Mouse (Mus musculus): Measurements from ENCODE around the gene Slc12a7.
A peak's percentile ranks its signal among the peaks of the same experiment; 100 is the strongest.

Gene Slc12a7

GRCm38 (mm10) chr13:73736943-73737342 lies 4.0 kb downstream of the Slc12a7 start:
- no peak for TF ChIP-seq GATA4 (IDR thresholded peaks at IDR 0.05; ENCODE audit: insufficient replicate concordance, low read length)

- no peak for TF ChIP-seq GATA4 (IDR thresholded peaks at IDR 0.05; ENCODE audit: insufficient replicate concordance, low read length)
Observed at GRCm38 (mm10) chr13:73742944-73743343, 10.1 kb downstream of the Slc12a7 start.

DNA sequence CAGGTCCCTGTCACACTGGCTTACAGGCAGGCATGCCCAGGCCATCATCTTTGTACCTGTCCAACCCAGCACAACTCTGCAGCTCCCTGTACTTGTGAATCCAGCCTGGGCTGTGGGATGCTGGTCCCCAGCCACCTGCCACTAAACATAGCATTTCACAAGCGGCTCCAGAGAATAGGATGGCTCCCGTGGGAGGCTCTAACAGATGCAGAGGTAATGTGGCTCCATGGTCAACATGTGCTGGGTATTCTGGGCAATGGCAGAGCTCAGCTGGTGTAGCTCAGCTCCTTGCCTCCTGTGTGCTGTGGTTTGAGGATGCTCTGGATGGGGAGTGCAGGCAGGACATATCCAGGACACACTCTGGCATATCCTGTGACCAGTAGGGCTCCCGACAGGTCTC lies 10.8 kb downstream of the Slc12a7 start:
- no peak for TF ChIP-seq GATA4 (IDR thresholded peaks at IDR 0.05; ENCODE audit: insufficient replicate concordance, low read length)

DNA sequence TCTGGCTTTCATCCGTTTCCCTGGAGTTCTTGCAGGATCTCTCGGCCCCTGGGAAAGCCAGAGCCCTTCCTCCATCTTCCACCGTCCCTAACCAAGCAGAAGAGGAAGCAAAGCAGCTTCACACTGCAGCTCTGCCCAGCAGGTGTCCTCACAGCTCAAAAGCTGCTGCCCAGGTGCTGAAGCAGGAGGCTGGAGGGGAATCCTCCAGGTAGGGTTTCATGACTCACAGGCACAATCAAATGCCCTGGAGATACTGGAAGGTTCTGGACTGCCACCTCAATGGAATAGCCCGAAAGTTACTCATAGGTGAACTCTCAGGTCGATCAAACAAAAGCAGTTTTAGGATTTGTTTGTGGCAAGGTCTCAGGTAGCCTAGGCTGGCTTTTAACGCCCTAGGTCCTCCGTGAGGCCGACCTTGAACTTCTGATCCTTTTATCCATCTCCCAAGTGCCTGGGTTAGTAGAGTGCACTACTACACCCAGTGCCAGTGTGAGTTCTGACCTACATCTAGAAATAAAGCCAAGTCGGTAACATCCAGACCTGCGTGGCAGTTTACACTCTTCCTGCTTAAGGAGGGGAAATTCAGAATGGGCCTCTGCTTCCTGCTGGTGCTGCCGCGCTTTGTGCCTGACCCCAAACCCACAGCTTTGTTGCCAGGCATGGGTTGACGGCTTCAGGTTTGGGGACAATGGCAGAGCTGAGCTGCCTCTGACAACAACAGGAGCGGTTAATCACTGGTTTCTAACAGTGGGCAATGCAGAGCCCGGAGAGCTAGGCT lies 16.0 kb downstream of the Slc12a7 start:
- no peak for TF ChIP-seq GATA4 (IDR thresholded peaks at IDR 0.05; ENCODE audit: insufficient replicate concordance, low read length)

GRCm38 (mm10) chr13:73750435-73750834 lies 17.5 kb downstream of the Slc12a7 start:
- TF ChIP-seq GATA4 (IDR thresholded peaks at IDR 0.05; ENCODE audit: insufficient replicate concordance, low read length): no peak

- no peak for TF ChIP-seq GATA4 (IDR thresholded peaks at IDR 0.05; ENCODE audit: insufficient replicate concordance, low read length)
Observed at GRCm38 (mm10) chr13:73751284-73751683, 18.4 kb downstream of the Slc12a7 start.

GRCm38 (mm10) chr13:73755809-73756208 lies 22.9 kb downstream of the Slc12a7 start:
- TF ChIP-seq GATA4 (IDR thresholded peaks at IDR 0.05; ENCODE audit: insufficient replicate concordance, low read length): peak; percentile 95

GRCm38 (mm10) chr13:73756916-73757315 lies 24.0 kb downstream of the Slc12a7 start:
- TF ChIP-seq GATA4 (IDR thresholded peaks at IDR 0.05; ENCODE audit: insufficient replicate concordance, low read length): no peak

GRCm38 (mm10) chr13:73757362-73757761 lies 24.5 kb downstream of the Slc12a7 start:
- no peak for TF ChIP-seq GATA4 (IDR thresholded peaks at IDR 0.05; ENCODE audit: insufficient replicate concordance, low read length)

DNA sequence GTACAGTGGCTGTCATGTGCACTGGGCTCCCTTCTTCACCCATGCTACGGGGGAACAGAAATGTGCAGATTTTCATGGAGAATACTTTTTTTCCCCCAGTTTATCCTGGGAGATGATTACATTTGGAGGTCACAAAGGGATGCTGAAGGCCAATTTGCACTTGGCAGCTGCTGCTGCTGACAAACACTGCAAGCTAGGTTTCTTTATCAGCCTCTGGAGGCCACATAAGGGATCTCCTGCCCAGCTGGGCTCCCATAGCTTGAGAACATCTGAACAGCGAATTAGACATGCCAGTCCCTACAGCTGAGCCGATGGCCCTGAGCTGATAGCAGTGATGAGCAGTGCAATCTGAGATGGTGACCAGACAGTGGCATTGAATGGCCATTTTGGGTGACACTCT lies 26.7 kb downstream of the Slc12a7 start:
- TF ChIP-seq GATA4 (IDR thresholded peaks at IDR 0.05; ENCODE audit: insufficient replicate concordance, low read length): no peak

- no peak for TF ChIP-seq GATA4 (IDR thresholded peaks at IDR 0.05; ENCODE audit: insufficient replicate concordance, low read length)
Observed at GRCm38 (mm10) chr13:73760126-73760525, 27.2 kb downstream of the Slc12a7 start.

GRCm38 (mm10) chr13:73762938-73763337 lies 30.0 kb downstream of the Slc12a7 start:
- TF ChIP-seq GATA4 (IDR thresholded peaks at IDR 0.05; ENCODE audit: insufficient replicate concordance, low read length): no peak

GRCm38 (mm10) chr13:73763439-73764255 lies 30.8 kb downstream of the Slc12a7 start:
- no peak for TF ChIP-seq GATA4 (IDR thresholded peaks at IDR 0.05; ENCODE audit: insufficient replicate concordance, low read length)

DNA sequence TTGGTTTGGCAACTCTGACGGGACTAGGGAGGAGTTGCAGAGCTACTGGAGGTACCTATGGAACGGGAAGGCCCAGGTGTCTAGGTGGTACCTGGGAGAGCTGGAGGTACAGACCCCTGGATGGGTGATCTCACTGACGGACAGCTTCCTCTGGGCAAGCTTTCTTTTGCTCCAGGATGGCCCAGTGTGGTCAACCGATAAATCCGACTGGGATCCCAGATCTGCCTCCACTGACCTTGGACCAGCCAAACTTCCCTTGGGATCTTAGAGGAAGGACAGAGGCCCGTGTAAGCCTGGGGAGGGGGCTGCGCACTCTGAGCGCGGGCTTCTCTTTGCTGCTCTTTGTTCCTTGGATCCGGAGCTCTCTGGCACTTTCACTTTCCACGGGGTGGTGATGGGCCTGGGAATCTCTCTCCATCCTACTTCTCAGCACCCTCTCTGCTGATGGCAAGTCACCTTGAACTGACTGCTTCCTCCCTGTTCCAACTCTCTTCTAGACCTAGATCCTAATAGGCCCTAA lies 31.4 kb downstream of the Slc12a7 start:
- no peak for TF ChIP-seq GATA4 (IDR thresholded peaks at IDR 0.05; ENCODE audit: insufficient replicate concordance, low read length)

GRCm38 (mm10) chr13:73765393-73765792 lies 32.5 kb downstream of the Slc12a7 start:
- no peak for TF ChIP-seq GATA4 (IDR thresholded peaks at IDR 0.05; ENCODE audit: insufficient replicate concordance, low read length)

DNA sequence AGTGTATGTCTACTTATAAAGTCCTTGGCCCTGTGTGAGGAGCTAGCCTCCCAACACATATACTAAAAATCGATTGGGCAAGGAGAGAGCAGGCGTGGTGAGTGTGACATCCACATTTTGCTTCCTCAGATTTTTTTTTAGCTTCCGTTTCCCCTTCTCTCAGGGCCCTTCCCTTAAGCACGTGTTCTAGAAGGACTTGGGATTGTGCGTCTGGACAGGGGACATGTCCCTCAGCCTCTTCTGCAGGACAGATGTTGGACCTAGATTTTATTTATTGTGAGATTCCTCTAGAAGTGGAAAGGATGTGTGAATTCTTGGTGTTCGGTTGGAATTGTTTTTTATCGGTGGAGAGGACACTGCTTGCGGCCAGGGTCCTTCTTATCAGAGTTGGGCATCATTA lies 34.3 kb downstream of the Slc12a7 start:
- TF ChIP-seq GATA4 (IDR thresholded peaks at IDR 0.05; ENCODE audit: insufficient replicate concordance, low read length): no peak

Data from liver, adult (tissue).